Mouse (Mus musculus): ENCODE measurements at regions not wholly inside any gene's neighbourhood (a gene's known extent, or its start where the extent isn't known, plus 50 kb on each side); places are given as distances from the start of the nearest gene placed in this dataset.

- TF ChIP-seq CTCF (IDR thresholded peaks at IDR 0.05; ENCODE audit: control insufficient read depth, insufficient read depth, low read length) (no peak), POLR2A (IDR thresholded peaks at IDR 0.05; ENCODE audit: borderline replicate concordance, control insufficient read depth, low read depth, low read length) (no peak)
Measured at GRCm38 (mm10) chr6:50770481-50770880, 116.2 kb upstream of the Npvf start.

Measured in bone marrow, adult 2 months (tissue).